Mouse (Mus musculus) c-Kit-positive CD71-positive TER-119-positive erythroid progenitor cells, embryonic 14.5 days (primary cell): ENCODE data around the gene Gm7903.
"Not testable (repeated sequence)": the region's sequence is repeated elsewhere in the genome, so short reads cannot be mapped to it uniquely, and the experiment has no call there.

Source experiments
- DNase-seq: peaks from one replicate; pipeline ENCODE4 v3.0.0-alpha.2; 2013; ENCODE audit warnings: low spot score

Gm7903 gene

GRCm38 (mm10) chrX:135433535-135433934, at the start of gene Gm7903:
TSS of gene Gm7903 (plus strand) at chrX:135433835.
- not testable (repeated sequence) for DNase-seq

GRCm38 (mm10) chrX:135403578-135403977, 30.1 kb upstream of the Gm7903 start:
- DNase-seq = not testable (repeated sequence)

DNA sequence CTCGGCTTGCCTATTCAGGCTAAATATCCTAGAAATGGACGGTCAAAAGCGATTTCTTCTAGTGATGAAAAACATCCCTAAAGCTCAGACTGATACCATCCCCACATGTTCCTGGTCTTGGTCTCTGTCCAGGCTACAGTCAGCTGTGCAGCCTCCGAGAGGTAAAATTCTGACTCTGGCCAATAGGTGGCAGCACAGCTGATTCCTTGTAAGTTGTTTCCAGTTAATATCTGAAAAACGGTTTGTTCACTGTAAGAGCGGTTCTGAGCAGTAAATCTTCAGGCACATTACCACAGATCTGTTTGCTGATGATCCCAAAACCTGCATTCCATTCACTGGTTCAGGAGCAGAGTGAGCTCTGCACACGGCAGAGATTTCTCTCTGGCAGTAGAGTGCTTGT, 12.4 kb upstream of the Gm7903 start:
- DNase-seq = not testable (repeated sequence)

DNA sequence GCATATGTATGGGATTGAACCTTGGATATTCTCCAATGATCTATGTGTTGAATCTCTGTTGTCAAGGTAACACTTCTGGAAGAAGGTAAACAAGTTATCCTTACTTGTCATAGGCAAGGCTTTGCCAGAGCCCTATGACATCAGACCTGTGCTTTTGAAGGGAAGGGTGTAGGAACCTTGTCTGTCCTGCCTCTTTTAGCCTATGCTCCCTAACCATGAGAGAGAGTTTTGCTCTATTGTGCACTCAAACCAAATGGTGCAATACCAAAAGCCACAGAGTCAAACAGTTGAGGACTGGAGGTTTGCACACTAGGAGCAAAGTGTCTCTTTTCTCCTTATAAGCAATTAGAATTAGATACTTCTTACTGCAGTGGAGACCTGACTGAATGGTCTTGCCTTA, 11.8 kb upstream of the Gm7903 start:
- DNase-seq = not testable (repeated sequence)

DNA sequence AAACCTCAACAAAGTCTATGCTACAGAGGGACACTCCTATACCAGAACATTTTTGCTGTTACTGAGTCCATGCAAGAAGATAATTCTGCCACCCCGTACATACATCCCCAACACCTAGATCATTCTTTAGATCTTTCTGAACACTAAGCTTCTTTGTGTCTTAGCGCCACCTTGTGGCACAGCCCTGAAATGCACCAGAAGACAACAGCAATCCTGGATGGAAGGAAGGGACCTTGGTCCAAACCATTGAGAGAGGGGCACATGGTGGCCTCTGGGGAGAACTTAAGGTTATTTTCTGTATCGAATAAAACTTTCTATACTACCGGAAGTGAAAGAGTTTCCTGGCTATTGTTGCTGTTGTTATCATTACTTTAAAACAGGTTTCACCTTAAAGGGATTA, 11.2 kb upstream of the Gm7903 start:
- not testable (repeated sequence) for DNase-seq

- not testable (repeated sequence) for DNase-seq
Observed at GRCm38 (mm10) chrX:135464160-135464559, 30.5 kb downstream of the Gm7903 start.

GRCm38 (mm10) chrX:135481902-135482301, 48.3 kb downstream of the Gm7903 start:
- not testable (repeated sequence) for DNase-seq

- DNase-seq = not testable (repeated sequence)
Observed at GRCm38 (mm10) chrX:135483183-135483582, 49.5 kb downstream of the Gm7903 start.
